Mouse (Mus musculus) brain, embryonic 14.5 days (tissue): Measurements from ENCODE around the gene Veph1.

Source experiments
- CTCF ChIP-seq: fragments of 200-500 bp; IDR thresholded peaks from 2 replicates; pipeline ENCODE4 v1.5.1; 2012; ENCODE audit warnings: inconsistent platforms, mild to moderate bottlenecking, moderate library complexity, borderline replicate concordance; ENCODE audit not compliant: insufficient read depth, insufficient read length; ENCODE audit errors: extremely low read depth
- POLR2A ChIP-seq: fragments of 200-500 bp; IDR thresholded peaks from 2 replicates; pipeline ENCODE4 v1.6.1; 2012; ENCODE audit warnings: mild to moderate bottlenecking, inconsistent platforms, borderline replicate concordance; ENCODE audit not compliant: poor library complexity, insufficient read depth, insufficient read length, severe bottlenecking; ENCODE audit errors: extremely low read depth

- TF ChIP-seq CTCF (no peak), POLR2A (no peak)
These were observed 13.9 kb upstream of the Veph1 start for GRCm38 (mm10) chr3:66310586-66310985.
